Mouse (Mus musculus): ENCODE data around the gene Rbms3.

GRCm38 (mm10) chr9:117030837-117031236 is 598.9 kb downstream of the Rbms3 start:
- TF ChIP-seq POLR2A (IDR thresholded peaks at IDR 0.05; ENCODE audit: borderline replicate concordance, control insufficient read depth, low read depth, low read length) (no peak), CTCF (IDR thresholded peaks at IDR 0.05; ENCODE audit: control insufficient read depth, insufficient read depth, low read length) (no peak)

All from bone marrow, adult 2 months (tissue).